Mouse (Mus musculus) hindbrain, embryonic 16.5 days (tissue): ENCODE data around the gene Pld3. TPM values are rescaled to one million over a fixed set of nuclear protein-coding genes. Genes with fewer than 3 reads are reported as not detected.

Experiments
- ATAC-seq: fragments of 200-750 bp; cut with Nextera tagmentation; 2 replicates; pipeline ENCODE4 v1.8.0; 2017; ENCODE audit warnings: moderate TSS enrichment, moderate library complexity
- H3K27ac ChIP-seq: fragments of 300-500 bp; sonication (generic); 2 replicates; pipeline ENCODE4 v1.5.1; 2014; ENCODE audit warnings: low read depth, mild to moderate bottlenecking, control low read depth, low read length, moderate library complexity
- H3K27me3 ChIP-seq: fragments of 300-500 bp; sonication (generic); replicated peaks from 2 replicates; pipeline ENCODE4 v1.6.1; 2014; ENCODE audit warnings: low read length; ENCODE audit not compliant: control insufficient read depth, insufficient read depth
- H3K36me3 ChIP-seq: fragments of 300-500 bp; sonication (generic); 2 replicates; pipeline ENCODE4 v1.6.1; 2014; ENCODE audit warnings: mild to moderate bottlenecking, low read length, moderate library complexity, mixed read lengths; ENCODE audit not compliant: control insufficient read depth, insufficient read depth
- H3K4me1 ChIP-seq: fragments of 300-500 bp; sonication (generic); 2 replicates; pipeline ENCODE4 v1.6.1; 2014; ENCODE audit warnings: low read depth, low read length; ENCODE audit not compliant: control insufficient read depth, insufficient read depth
- H3K4me2 ChIP-seq: fragments of 300-500 bp; sonication (generic); 2 replicates; pipeline ENCODE4 v1.6.1; 2014; ENCODE audit warnings: mild to moderate bottlenecking, low read length, control low read depth, moderate library complexity
- H3K4me3 ChIP-seq: fragments of 300-500 bp; sonication (generic); 2 replicates; pipeline ENCODE4 v1.5.1; 2014; ENCODE audit warnings: mild to moderate bottlenecking, low read length, control low read depth, moderate library complexity
- H3K9ac ChIP-seq: fragments of 300-500 bp; sonication (generic); 2 replicates; pipeline ENCODE4 v1.6.1; 2014; ENCODE audit warnings: low read depth, mild to moderate bottlenecking, control low read depth, low read length, moderate library complexity
- H3K9me3 ChIP-seq: fragments of 300-500 bp; sonication (generic); 2 replicates; pipeline ENCODE4 v1.6.1; 2014; ENCODE audit warnings: mild to moderate bottlenecking, low read length, moderate library complexity; ENCODE audit not compliant: control insufficient read depth
- WGBS: fragments of 180-500 bp; shearing (Covaris S2); extraction: QIAGEN DNeasy Blood & Tissue Kit; methylation state at CpG from one replicate; pipeline ENCODE4 v1.1.7; 2014; 5-methylcytosine and 5-hydroxymethylcytosine counted together
- polyA plus RNA-seq: library from polyadenylated mRNA; unstranded; fragments of >200 nt; fragmentation: Nextera tagmentation; extraction: Ambion mirVana; gene quantifications from 2 replicates; pipeline ENCODE4 v1.2.1, GENCODE M21; 2015

The Pld3 gene
- polyA plus RNA-seq, 1 experiment from 2014 or later = 263 TPM

DNA sequence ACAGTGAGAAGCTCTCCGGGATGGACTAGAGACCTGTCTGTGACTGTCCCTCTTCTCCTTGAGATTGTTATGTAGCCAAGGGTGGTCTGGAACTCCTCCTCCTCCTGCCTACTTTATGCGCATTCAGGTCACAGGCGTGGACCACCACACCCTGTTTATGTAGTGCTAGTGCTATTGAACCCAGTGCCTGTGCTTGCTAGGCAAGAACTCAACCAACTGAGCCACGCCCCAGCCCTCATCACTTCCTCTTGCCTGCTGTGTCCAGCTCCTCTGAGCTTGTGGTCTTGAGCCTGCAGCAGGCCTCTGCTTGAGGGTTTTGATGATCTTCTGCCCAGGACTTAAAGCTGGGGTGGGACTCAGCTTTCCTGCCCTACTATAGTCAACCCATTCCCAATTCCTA, 19.1 kb upstream of the Pld3 start:
- Histone ChIP-seq H3K4me2 (no peak overlapping the region), H3K27ac (no peak overlapping the region), H3K9ac (no peak overlapping the region), H3K27me3 (no peaks in the 10 kb centered on the region), H3K9me3 (no peaks in the 10 kb centered on the region), H3K4me1 (no peaks in the 10 kb centered on the region), H3K36me3 (peaks cover 28% of the 10 kb centered on the region), H3K4me3 (no peak overlapping the region)
- 92% methylated on average over 4 of the region's 4 CpGs for WGBS
- ATAC-seq = no peak

DNA sequence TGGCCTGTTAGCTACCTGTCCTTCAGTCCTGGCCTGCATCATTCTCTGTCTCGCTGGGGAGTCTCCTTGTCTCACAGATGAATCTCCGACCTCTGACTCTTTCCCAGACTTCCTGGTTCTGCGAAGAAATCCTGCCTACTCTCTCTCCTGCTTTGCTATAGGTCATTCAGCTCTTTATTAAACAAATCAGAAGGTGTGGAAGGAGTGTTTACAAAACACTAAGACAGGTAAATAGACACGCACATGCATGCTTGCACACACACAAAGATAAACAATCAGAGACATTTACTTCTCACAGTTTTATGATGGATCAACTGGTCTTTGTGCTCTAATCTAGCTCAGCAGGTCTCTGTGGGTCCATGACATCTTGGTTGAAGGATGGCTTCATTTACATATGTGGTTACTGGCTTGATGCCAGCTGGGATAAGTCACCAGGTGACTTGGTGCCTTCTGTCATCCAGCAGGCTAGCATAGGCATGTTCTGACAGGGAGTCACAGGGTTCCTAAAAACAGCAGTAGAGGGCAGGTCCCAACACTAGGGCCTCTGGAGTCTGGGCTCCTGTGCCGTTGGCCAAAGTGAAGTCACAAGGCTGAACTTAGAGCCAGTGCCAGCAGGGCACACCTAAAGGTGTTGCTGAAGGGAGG, 16.7 kb upstream of the Pld3 start:
- no peak for ATAC-seq
- Histone ChIP-seq H3K36me3 (peaks cover 34% of the 10 kb centered on the region), H3K4me2 (no peak overlapping the region), H3K4me3 (no peak overlapping the region), H3K9me3 (no peaks in the 10 kb centered on the region), H3K27me3 (no peaks in the 10 kb centered on the region), H3K9ac (no peak overlapping the region), H3K27ac (no peak overlapping the region), H3K4me1 (no peaks in the 10 kb centered on the region)
- 88% methylated on average over 5 of the region's 5 CpGs for WGBS

DNA sequence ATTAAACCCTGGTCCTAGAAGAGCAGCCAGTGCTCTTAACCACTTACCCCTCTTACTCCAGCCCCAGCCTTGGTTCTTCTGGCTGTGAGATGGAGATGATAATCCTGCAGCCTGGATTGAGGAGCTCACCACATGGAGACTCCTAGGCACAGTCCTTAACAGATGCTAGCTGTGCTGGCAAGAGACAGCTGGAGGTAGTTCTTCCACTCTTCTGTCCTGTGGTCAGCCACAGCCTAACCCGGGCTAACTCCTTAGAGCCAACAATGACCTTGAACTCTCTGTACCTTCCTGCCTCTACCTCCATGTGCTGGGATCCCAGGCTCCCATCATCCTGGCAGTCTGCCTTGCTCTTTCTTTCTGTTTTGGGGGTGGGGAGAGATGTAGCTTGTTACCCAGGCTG, 8.0 kb upstream of the Pld3 start:
- no peaks in the 10 kb centered on the region for H3K9me3 ChIP-seq
- no peak overlapping the region for H3K9ac ChIP-seq
- H3K4me1 ChIP-seq = no peaks in the 10 kb centered on the region
- WGBS = 88% methylated on average over 1 of the region's 1 CpGs
- no peak overlapping the region for H3K27ac ChIP-seq
- H3K4me2 ChIP-seq = no peak overlapping the region
- no peaks in the 10 kb centered on the region for H3K27me3 ChIP-seq
- H3K4me3 ChIP-seq = no peak overlapping the region
- no peak for ATAC-seq
- H3K36me3 ChIP-seq = peaks cover 32% of the 10 kb centered on the region

DNA sequence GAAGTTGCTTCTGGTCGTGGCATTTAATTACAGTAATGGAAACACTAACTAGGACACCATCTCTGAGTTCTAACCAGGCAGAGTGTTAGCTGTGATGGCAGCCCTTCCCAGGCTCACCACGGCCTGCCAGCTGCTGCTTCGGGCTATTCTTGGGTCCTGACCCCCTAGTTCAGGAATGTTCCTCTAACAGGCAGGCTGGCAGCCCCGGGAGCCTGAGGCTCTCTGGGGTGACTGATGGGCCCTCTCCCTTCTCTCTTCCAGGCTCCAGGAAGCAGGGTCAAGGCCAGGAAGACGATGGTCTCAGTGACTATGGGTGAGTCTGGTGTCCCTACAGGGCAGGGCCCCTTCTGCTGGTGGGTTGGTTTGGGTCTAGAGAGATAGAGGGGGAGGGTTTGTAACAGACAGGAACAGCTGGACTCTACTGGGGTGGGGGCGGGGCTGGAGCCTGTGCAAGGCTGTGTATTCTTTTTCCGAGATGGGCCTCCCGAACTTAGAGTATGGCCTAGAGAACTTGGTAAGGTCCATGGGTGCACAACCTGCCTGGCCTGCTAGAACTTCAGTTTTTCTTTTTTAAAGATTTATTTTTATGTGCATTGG, 7.4 kb upstream of the Pld3 start:
- H3K36me3 ChIP-seq = peaks cover 29% of the 10 kb centered on the region
- no peak overlapping the region for H3K4me3 ChIP-seq
- H3K27ac ChIP-seq = no peak overlapping the region
- 78% methylated on average over 8 of the region's 8 CpGs for WGBS
- no peaks in the 10 kb centered on the region for H3K9me3 ChIP-seq
- H3K27me3 ChIP-seq = no peaks in the 10 kb centered on the region
- H3K4me2 ChIP-seq = no peak overlapping the region
- no peak for ATAC-seq
- H3K9ac ChIP-seq = no peak overlapping the region
- no peaks in the 10 kb centered on the region for H3K4me1 ChIP-seq

DNA sequence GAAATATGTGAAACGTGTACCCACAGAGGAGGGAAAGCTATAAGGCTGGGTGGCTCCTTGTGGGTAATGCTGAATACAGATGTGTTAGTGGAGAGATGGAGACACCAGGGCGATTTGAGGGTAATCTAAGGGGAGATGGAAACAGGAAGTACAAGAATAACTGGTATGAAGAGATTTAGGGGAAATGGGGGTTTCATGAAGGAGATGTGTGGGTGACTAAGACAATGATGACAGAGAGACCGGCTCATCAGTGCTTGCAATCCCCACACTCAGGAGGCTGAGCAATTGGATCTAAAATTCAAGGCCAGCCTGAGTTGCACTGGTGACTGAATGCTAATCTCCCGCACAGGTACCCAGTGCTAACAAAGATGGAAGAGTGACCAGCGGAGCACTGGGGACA, 948 bp downstream of the Pld3 start:
- Histone ChIP-seq H3K4me3 (peak overlapping the region; percentile 83), H3K27ac (no peak overlapping the region), H3K36me3 (no peaks in the 10 kb centered on the region), H3K4me2 (peak overlapping the region; percentile 93), H3K9ac (peak overlapping the region; percentile 33), H3K27me3 (no peaks in the 10 kb centered on the region), H3K4me1 (peaks cover 10% of the 10 kb centered on the region), H3K9me3 (no peaks in the 10 kb centered on the region)
- ATAC-seq = no peak
- WGBS = 52% methylated on average over 5 of the region's 5 CpGs

DNA sequence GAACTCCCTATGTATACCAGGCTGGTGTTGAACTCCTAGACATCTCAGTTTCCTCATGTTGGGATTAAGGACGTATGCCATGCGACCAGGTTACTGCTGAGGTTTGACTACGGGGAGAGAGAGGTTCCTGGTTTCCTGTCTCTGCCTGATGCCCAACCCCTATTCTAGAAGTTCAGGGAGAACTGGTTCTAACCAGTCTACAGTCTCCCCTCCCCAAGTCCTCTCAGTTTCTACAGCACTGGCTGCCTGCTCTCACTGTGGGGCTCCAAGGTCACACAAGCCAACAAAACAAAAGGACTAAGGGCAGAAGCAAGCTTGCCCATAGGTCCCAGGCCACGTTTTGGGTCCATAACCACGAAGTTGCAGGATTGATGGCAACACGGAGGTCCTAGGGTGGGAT, 3.4 kb downstream of the Pld3 start:
- Histone ChIP-seq H3K9me3 (no peaks in the 10 kb centered on the region), H3K4me2 (no peak overlapping the region), H3K4me3 (no peak overlapping the region), H3K27ac (no peak overlapping the region), H3K27me3 (no peaks in the 10 kb centered on the region), H3K9ac (no peak overlapping the region), H3K4me1 (peaks cover 10% of the 10 kb centered on the region), H3K36me3 (no peaks in the 10 kb centered on the region)
- ATAC-seq = no peak
- 81% methylated on average over 6 of the region's 6 CpGs for WGBS

DNA sequence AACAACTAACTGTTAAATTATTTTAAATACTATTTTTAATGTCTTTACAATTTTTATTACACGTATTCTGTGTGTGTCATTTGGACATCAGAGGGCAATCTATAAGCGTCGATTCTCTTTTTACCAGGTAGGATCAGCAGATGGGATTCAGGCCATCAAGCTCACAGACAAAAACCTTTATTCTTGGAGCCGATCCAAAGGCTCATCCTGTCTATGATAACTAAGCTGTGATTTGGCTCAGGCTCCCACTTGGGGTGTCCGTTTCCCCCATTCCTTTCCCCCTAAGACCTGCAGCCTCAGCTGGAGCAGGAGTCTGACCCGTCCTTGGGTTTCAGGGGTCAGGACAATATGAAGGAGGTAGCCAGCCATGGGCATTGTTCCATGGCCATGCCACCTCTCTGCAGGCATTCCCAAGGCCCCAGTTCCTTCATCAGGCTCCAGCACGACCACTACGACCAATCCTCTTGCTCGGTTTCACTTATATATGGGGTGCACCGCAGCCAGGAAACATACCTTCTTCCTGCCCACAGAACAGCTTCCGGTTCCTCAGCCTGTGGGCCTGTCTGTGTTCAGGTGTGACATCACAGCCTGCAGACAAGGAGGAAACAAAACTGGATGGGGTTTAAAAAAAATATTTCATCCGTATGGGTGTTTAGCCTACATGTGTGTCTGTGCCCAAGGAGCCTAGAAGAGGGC, 8.2 kb downstream of the Pld3 start:
- Histone ChIP-seq H3K9me3 (no peaks in the 10 kb centered on the region), H3K4me3 (no peak overlapping the region), H3K36me3 (no peaks in the 10 kb centered on the region), H3K4me1 (peaks cover 7% of the 10 kb centered on the region), H3K4me2 (no peak overlapping the region), H3K9ac (no peak overlapping the region; the same call in 1 of the 2 replicates), H3K27ac (no peak overlapping the region), H3K27me3 (no peaks in the 10 kb centered on the region)
- ATAC-seq = no peak
- 90% methylated on average over 12 of the region's 12 CpGs for WGBS

DNA sequence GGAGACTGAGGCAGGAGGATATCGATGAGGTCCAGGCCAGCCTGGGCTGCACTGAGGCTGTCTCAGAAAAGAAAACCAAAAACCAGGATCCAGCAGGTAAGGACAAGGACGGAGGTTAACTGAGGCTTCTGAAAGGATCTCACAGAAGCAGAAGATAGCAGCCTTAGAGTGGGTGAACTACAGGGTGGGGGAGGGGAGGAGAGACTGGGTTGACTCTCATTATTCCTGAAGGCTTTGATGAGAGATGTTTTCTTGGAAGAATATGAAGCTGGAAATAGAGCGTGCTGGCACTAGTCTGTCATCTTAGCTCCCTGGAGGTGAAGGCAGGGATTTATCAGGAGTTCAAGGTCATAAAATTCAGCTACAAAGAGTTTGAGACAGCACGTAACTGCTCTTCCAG, 9.2 kb downstream of the Pld3 start:
- Histone ChIP-seq H3K27me3 (no peaks in the 10 kb centered on the region), H3K9me3 (no peaks in the 10 kb centered on the region), H3K27ac (no peak overlapping the region), H3K4me2 (no peak overlapping the region), H3K9ac (no peak overlapping the region), H3K4me3 (no peak overlapping the region), H3K4me1 (peaks cover 7% of the 10 kb centered on the region), H3K36me3 (peaks cover 6% of the 10 kb centered on the region)
- 91% methylated on average over 4 of the region's 4 CpGs for WGBS
- no peak for ATAC-seq

DNA sequence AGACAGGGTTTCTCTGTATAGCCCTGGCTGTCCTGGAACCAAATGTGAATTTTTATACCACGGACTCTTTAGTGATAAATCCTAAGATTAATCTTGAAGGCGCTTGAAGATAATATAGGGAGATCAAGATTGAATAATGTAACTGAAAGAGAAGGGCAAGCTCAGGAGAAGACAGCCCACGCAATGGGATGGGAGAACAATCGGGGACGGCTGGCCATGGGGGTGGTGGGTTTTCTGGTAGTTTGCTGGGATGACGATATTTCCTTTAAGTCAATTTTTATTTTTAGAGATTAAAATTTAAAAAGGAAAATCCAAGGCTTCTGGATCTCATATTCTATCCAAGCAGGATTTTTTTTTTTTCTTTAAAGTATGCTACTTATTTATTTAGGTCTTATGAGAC, 10.0 kb downstream of the Pld3 start:
- WGBS = 46% methylated on average over 6 of the region's 6 CpGs
- Histone ChIP-seq H3K27me3 (no peaks in the 10 kb centered on the region), H3K36me3 (peaks cover 6% of the 10 kb centered on the region), H3K4me1 (peaks cover 7% of the 10 kb centered on the region), H3K9ac (peak overlapping the region; percentile 71), H3K27ac (no peak overlapping the region), H3K4me2 (peak overlapping the region; percentile 71), H3K4me3 (peak overlapping the region; percentile 61), H3K9me3 (no peaks in the 10 kb centered on the region)
- no peak; the same call in 1 of the 2 replicates for ATAC-seq
